Mouse (Mus musculus) monocyte, adult 59 days (primary cell): ENCODE results near the gene Gm17604. TPM values are rescaled to one million over a fixed set of nuclear protein-coding genes. Genes with fewer than 3 reads are reported as not detected.

Experiments used
- total RNA-seq, 2 experiments: library from RNA; stranded (reverse); gene quantifications; one replicate each; pipeline ENCODE4 v1.2.4; 2023

Gene Gm17604
- not detected for total RNA-seq

GRCm38 (mm10) chrX:165004779-165005324, at the start of gene Gm17604:
Gene Gm17604, minus strand, starts transcription at chrX:165004829.

GRCm38 (mm10) chrX:164980193-164980775, 24.3 kb downstream of the Gm17604 start, which contains the start of the genes Mospd2 and Fancb:
Gene Mospd2, minus strand, starts transcription at chrX:164980375.
Gene Fancb, plus strand, starts transcription at chrX:164980592.

Other genes with a start within 250 kb of the Gm17604 start
- 100 to 1,000 TPM; 115 to 124 TPM for gene Mospd2, start 24.5 kb downstream of the Gm17604 start, total RNA-seq
- gene Fancb, start 24.2 kb downstream of the Gm17604 start, total RNA-seq: 1 to 10 TPM; 1.5 to 2.0 TPM